Mouse (Mus musculus) bone marrow, adult 2 months (tissue): ENCODE data around the gene Cfap61.

ENCODE experiments used
- CTCF ChIP-seq: fragments of 200-500 bp; IDR thresholded peaks from 2 replicates; pipeline ENCODE4 v1.5.1; 2011; ENCODE audit warnings: low read length, control low read depth; ENCODE audit not compliant: control insufficient read depth, insufficient read depth
- POLR2A ChIP-seq: fragments of 200-500 bp; IDR thresholded peaks from 2 replicates; pipeline ENCODE4 v1.6.1; 2011; ENCODE audit warnings: low read depth, mild to moderate bottlenecking, control low read depth, low read length, borderline replicate concordance; ENCODE audit not compliant: control insufficient read depth

- TF ChIP-seq CTCF (no peak), POLR2A (no peak)
These were observed 22.9 kb downstream of the Cfap61 start for GRCm38 (mm10) chr2:145957450-145957849.
